Mouse (Mus musculus): ENCODE data around the gene Gstm1. TPM values are rescaled to one million over a fixed set of nuclear protein-coding genes. Genes with fewer than 3 reads are reported as not detected.
"Not testable (repeated sequence)": the region's sequence is repeated elsewhere in the genome, so short reads cannot be mapped to it uniquely, and the experiment has no call there.

The Gstm1 gene
- polyA plus RNA-seq, 1 experiment from 2014 or later = 33.8 TPM

GRCm38 (mm10) chr3:107981261-107981660 lies 36.5 kb downstream of the Gstm1 start:
- Histone ChIP-seq H3K27ac (ENCODE audit: low read depth, low read length) (no peak overlapping the region), H3K36me3 (ENCODE audit: control insufficient read depth, insufficient read depth, low read length) (no peaks in the 10 kb centered on the region), H3K9me3 (ENCODE audit: control insufficient read depth, low read length) (no peaks in the 10 kb centered on the region), H3K4me2 (no peak overlapping the region), H3K4me1 (ENCODE audit: control insufficient read depth, insufficient read depth, low read length) (no peaks in the 10 kb centered on the region), H3K27me3 (ENCODE audit: control insufficient read depth, insufficient read depth, low read length) (no peaks in the 10 kb centered on the region), H3K9ac (ENCODE audit: low read length) (no peak overlapping the region), H3K4me3 (ENCODE audit: low read depth, low read length) (no peak overlapping the region)
- no peak for DNase-seq (ENCODE audit: low spot score, missing footprints)
- no peak for ATAC-seq (ENCODE audit: low FRiP score)
- WGBS = 71% methylated on average over 3 of the region's 3 CpGs

- no peak for DNase-seq (ENCODE audit: low spot score, missing footprints)
- Histone ChIP-seq H3K4me3 (ENCODE audit: low read depth, low read length) (no peak overlapping the region), H3K9ac (ENCODE audit: low read length) (no peak overlapping the region), H3K9me3 (ENCODE audit: control insufficient read depth, low read length) (no peaks in the 10 kb centered on the region), H3K27me3 (ENCODE audit: control insufficient read depth, insufficient read depth, low read length) (no peaks in the 10 kb centered on the region), H3K36me3 (ENCODE audit: control insufficient read depth, insufficient read depth, low read length) (no peaks in the 10 kb centered on the region), H3K4me2 (no peak overlapping the region), H3K27ac (ENCODE audit: low read depth, low read length) (no peak overlapping the region), H3K4me1 (ENCODE audit: control insufficient read depth, insufficient read depth, low read length) (no peaks in the 10 kb centered on the region)
- ATAC-seq (ENCODE audit: low FRiP score) = no peak
- 87% methylated on average over 3 of the region's 3 CpGs for WGBS
Observed at GRCm38 (mm10) chr3:107977691-107978090, 40.1 kb downstream of the Gstm1 start.

DNA sequence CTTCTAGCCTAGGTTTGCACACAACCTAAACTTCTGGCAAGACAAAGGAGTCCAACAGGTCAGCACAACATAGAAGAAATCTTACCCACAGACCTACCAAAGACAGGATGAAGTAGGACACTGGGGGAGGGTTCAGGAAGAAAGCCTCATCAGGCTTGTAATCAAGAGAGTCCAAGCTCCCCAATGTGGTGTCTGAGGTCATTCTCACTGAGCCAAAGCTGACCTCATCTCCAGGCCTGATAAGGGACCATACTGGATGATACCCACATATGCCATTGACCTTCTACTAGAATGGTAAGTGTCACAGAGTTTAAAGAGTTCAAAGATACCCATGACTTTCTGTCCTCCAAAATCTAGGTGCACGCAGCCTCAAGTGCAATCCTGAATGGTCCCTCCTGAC lies 43.5 kb downstream of the Gstm1 start:
- Histone ChIP-seq H3K4me2 (no peak overlapping the region), H3K4me3 (ENCODE audit: low read depth, low read length) (no peak overlapping the region), H3K9ac (ENCODE audit: low read length) (no peak overlapping the region), H3K9me3 (ENCODE audit: control insufficient read depth, low read length) (no peaks in the 10 kb centered on the region), H3K27me3 (ENCODE audit: control insufficient read depth, insufficient read depth, low read length) (no peaks in the 10 kb centered on the region), H3K4me1 (ENCODE audit: control insufficient read depth, insufficient read depth, low read length) (no peaks in the 10 kb centered on the region), H3K27ac (ENCODE audit: low read depth, low read length) (no peak overlapping the region), H3K36me3 (ENCODE audit: control insufficient read depth, insufficient read depth, low read length) (no peaks in the 10 kb centered on the region)
- no peak for DNase-seq (ENCODE audit: low spot score, missing footprints)
- 93% methylated on average over 1 of the region's 1 CpGs for WGBS
- no peak for ATAC-seq (ENCODE audit: low FRiP score)

GRCm38 (mm10) chr3:107972070-107972469 lies 45.7 kb downstream of the Gstm1 start:
- Histone ChIP-seq H3K9ac (ENCODE audit: low read length) (no peak overlapping the region), H3K4me3 (ENCODE audit: low read depth, low read length) (no peak overlapping the region), H3K27ac (ENCODE audit: low read depth, low read length) (no peak overlapping the region), H3K27me3 (ENCODE audit: control insufficient read depth, insufficient read depth, low read length) (no peaks in the 10 kb centered on the region), H3K36me3 (ENCODE audit: control insufficient read depth, insufficient read depth, low read length) (no peaks in the 10 kb centered on the region), H3K9me3 (ENCODE audit: control insufficient read depth, low read length) (no peaks in the 10 kb centered on the region), H3K4me1 (ENCODE audit: control insufficient read depth, insufficient read depth, low read length) (no peaks in the 10 kb centered on the region), H3K4me2 (no peak overlapping the region)
- 91% methylated on average over 3 of the region's 3 CpGs for WGBS
- no peak for DNase-seq (ENCODE audit: low spot score, missing footprints)
- no peak for ATAC-seq (ENCODE audit: low FRiP score)

GRCm38 (mm10) chr3:107971101-107971500 lies 46.7 kb downstream of the Gstm1 start:
- not testable (repeated sequence) for H3K9ac ChIP-seq (ENCODE audit: low read length); H3K4me1 ChIP-seq (ENCODE audit: control insufficient read depth, insufficient read depth, low read length); DNase-seq (ENCODE audit: low spot score, missing footprints); H3K27me3 ChIP-seq (ENCODE audit: control insufficient read depth, insufficient read depth, low read length); H3K27ac ChIP-seq (ENCODE audit: low read depth, low read length); H3K4me3 ChIP-seq (ENCODE audit: low read depth, low read length); H3K9me3 ChIP-seq (ENCODE audit: control insufficient read depth, low read length); H3K36me3 ChIP-seq (ENCODE audit: control insufficient read depth, insufficient read depth, low read length); ATAC-seq (ENCODE audit: low FRiP score); H3K4me2 ChIP-seq
- 43% methylated on average over 3 of the region's 3 CpGs for WGBS

DNA sequence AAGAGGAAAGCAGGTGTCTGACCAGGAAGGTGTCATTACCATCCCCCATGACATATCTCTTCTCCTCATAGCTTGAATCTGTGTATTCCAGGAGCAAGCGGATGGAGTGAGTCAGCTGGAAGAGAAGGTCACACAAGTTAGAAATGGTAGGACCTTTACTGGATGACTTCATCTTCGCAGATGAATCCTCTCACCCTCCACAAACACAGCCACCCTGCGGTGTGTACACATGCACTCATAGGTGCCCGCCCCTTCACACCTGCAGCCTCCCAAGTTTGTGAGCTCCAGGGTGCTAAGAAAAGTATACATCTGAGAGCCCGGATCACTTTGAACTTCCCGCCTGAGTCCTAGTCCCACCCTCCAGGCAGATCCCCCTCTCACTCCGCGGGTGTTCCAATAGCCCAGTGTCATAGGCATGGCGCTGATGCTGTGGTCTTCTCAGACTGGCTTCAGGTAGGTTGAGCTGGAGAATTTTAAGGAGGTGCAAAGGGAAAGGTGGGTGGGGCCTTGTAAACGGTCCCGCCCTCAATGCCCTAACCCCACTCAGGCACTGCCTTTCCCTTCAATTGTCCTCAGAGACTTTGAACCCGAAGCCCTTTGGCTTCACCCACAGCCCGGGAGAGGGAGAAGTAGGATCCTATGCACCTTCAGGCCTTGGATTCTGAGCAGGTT lies 48.9 kb downstream of the Gstm1 start, which contains the start of gene Gstm3:
Gstm3 (minus strand) TSS at position 560 of the 672 bp plus-strand sequence.
- H3K4me1 ChIP-seq (ENCODE audit: control insufficient read depth, insufficient read depth, low read length) = no peaks in the 10 kb centered on the region; the same call in 1 of the 2 replicates
- no peak within 1 kb of the TSS for H3K4me3 ChIP-seq (ENCODE audit: low read depth, low read length)
- ATAC-seq (ENCODE audit: low FRiP score) (no peak), DNase-seq (ENCODE audit: low spot score, missing footprints) (peak; percentile 51)
- H3K27me3 ChIP-seq (ENCODE audit: control insufficient read depth, insufficient read depth, low read length) = no peaks in the 10 kb centered on the region
- no peak within 1 kb of the TSS for H3K9ac ChIP-seq (ENCODE audit: low read length)
- H3K9me3 ChIP-seq (ENCODE audit: control insufficient read depth, low read length) = no peaks in the 10 kb centered on the region
- no peak within 1 kb of the TSS for H3K27ac ChIP-seq (ENCODE audit: low read depth, low read length)
- 68% methylated on average over 13 of the region's 13 CpGs for WGBS
- H3K36me3 ChIP-seq (ENCODE audit: control insufficient read depth, insufficient read depth, low read length) = no peaks in the 10 kb centered on the region
- no peak within 1 kb of the TSS for H3K4me2 ChIP-seq

GRCm38 (mm10) chr3:107966631-107967030 lies 51.1 kb downstream of the Gstm1 start:
- Histone ChIP-seq H3K9me3 (ENCODE audit: control insufficient read depth, low read length) (no peaks in the 10 kb centered on the region), H3K4me2 (no peak overlapping the region), H3K4me1 (ENCODE audit: control insufficient read depth, insufficient read depth, low read length) (no peaks in the 10 kb centered on the region; the same call in 1 of the 2 replicates), H3K9ac (ENCODE audit: low read length) (no peak overlapping the region), H3K27ac (ENCODE audit: low read depth, low read length) (no peak overlapping the region), H3K27me3 (ENCODE audit: control insufficient read depth, insufficient read depth, low read length) (no peaks in the 10 kb centered on the region), H3K4me3 (ENCODE audit: low read depth, low read length) (no peak overlapping the region), H3K36me3 (ENCODE audit: control insufficient read depth, insufficient read depth, low read length) (no peaks in the 10 kb centered on the region)
- ATAC-seq (ENCODE audit: low FRiP score) (no peak), DNase-seq (ENCODE audit: low spot score, missing footprints) (peak; percentile 2)
- WGBS = 95% methylated on average over 5 of the region's 5 CpGs

DNA sequence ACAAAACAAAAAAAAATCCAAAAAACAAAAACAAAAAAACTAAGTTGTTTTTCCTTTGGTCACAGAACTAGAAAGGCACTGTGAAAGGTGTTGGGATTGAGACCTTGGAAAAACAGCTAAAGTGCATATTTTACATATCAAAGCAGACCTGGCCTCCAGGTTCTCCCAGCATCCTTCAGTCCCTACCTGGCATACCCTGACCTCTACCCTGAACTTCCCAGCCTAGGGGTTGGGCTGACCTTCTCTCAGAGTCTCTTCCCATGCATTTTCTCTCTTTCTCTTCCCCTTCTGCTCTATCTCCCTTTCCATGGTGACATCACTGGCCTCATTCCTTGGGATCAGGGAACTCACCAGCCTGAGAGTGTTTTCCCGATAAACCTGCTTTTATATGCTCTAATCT lies 52.2 kb downstream of the Gstm1 start:
- Histone ChIP-seq H3K9me3 (ENCODE audit: control insufficient read depth, low read length) (no peaks in the 10 kb centered on the region), H3K27ac (ENCODE audit: low read depth, low read length) (no peak overlapping the region), H3K27me3 (ENCODE audit: control insufficient read depth, insufficient read depth, low read length) (no peaks in the 10 kb centered on the region), H3K4me1 (ENCODE audit: control insufficient read depth, insufficient read depth, low read length) (no peaks in the 10 kb centered on the region; the same call in 1 of the 2 replicates), H3K4me2 (no peak overlapping the region), H3K9ac (ENCODE audit: low read length) (no peak overlapping the region), H3K36me3 (ENCODE audit: control insufficient read depth, insufficient read depth, low read length) (no peaks in the 10 kb centered on the region), H3K4me3 (ENCODE audit: low read depth, low read length) (no peak overlapping the region)
- DNase-seq (ENCODE audit: low spot score, missing footprints) = peak; percentile 33
- no peak for ATAC-seq (ENCODE audit: low FRiP score)
- 74% methylated on average over 1 of the region's 1 CpGs for WGBS

GRCm38 (mm10) chr3:107964656-107965308 lies 53.0 kb downstream of the Gstm1 start:
- DNase-seq (ENCODE audit: low spot score, missing footprints) (peak; percentile 73), ATAC-seq (ENCODE audit: low FRiP score) (no peak)
- H3K4me1 ChIP-seq (ENCODE audit: control insufficient read depth, insufficient read depth, low read length) = no peaks in the 10 kb centered on the region; the same call in 1 of the 2 replicates
- WGBS = 62% methylated on average over 5 of the region's 5 CpGs
- no peaks in the 10 kb centered on the region for H3K27me3 ChIP-seq (ENCODE audit: control insufficient read depth, insufficient read depth, low read length)
- H3K4me2 ChIP-seq = no peak overlapping the region
- no peak overlapping the region for H3K9ac ChIP-seq (ENCODE audit: low read length)
- no peak overlapping the region for H3K27ac ChIP-seq (ENCODE audit: low read depth, low read length)
- H3K36me3 ChIP-seq (ENCODE audit: control insufficient read depth, insufficient read depth, low read length) = no peaks in the 10 kb centered on the region
- H3K4me3 ChIP-seq (ENCODE audit: low read depth, low read length) = no peak overlapping the region
- no peaks in the 10 kb centered on the region for H3K9me3 ChIP-seq (ENCODE audit: control insufficient read depth, low read length)

Data from midbrain, embryonic 11.5 days (tissue).